8 mouse cellular contexts compared by ENCODE assay signal in the genomic region with DNA sequence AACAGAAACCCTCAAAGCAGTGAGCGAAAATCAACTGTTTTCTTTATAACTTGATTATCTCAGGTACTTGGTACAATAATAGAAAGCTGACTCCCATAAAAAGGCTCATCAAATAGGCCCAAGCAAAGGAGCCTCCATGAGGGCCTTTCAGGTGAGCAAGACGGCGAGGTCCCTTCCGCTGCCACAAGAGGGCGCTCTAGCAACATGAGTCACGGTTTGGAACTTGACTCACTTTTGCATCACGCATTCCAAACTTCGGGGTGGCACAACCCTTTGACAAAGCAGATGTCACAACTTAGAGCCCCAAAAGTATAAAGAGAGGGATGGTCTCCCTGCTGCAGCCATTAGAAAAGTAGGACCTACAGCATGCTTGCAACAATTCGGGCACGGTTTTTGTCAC. TPM values are rescaled to one million over a fixed set of nuclear protein-coding genes. Genes with fewer than 3 reads are reported as not detected.
DNase-seq lines count a peak whose midpoint lies in the region; ATAC-seq and TF ChIP-seq lines count a peak whose summit lies in the region.

No protein-coding gene starts in this region.

- H3K4me2 ChIP-seq in forebrain, postnatal 0 days (ENCODE audit: low read depth) = no peak overlapping the region
- H3K4me2 ChIP-seq in forebrain, embryonic 12.5 days = no peak overlapping the region
- H3K4me2 ChIP-seq in heart, embryonic 16.5 days (ENCODE audit: low read depth, low read length) = peak overlapping the region; percentile 30

- 17% methylated on average over 10 of the region's 10 CpGs for WGBS in forebrain, postnatal 0 days
- WGBS in forebrain, embryonic 12.5 days = 16% methylated on average over 10 of the region's 10 CpGs
- WGBS in embryonic facial prominence, embryonic 10.5 days = 20% methylated on average over 10 of the region's 10 CpGs
- WGBS in heart, embryonic 16.5 days = 21% methylated on average over 10 of the region's 10 CpGs

- no peak overlapping the region for H3K4me3 ChIP-seq in forebrain, postnatal 0 days (ENCODE audit: low read depth, low read length)
- no peak overlapping the region for H3K4me3 ChIP-seq in forebrain, embryonic 12.5 days (replicated peaks)
- H3K4me3 ChIP-seq in embryonic facial prominence, embryonic 10.5 days = no peak overlapping the region; the same call in 1 of the 2 replicates
- no peak overlapping the region for H3K4me3 ChIP-seq in heart, embryonic 16.5 days (ENCODE audit: low read length)

- no peaks in the 10 kb centered on the region for H3K9me3 ChIP-seq in forebrain, postnatal 0 days (ENCODE audit: low read length)
- H3K9me3 ChIP-seq in forebrain, embryonic 12.5 days = no peaks in the 10 kb centered on the region
- H3K9me3 ChIP-seq in embryonic facial prominence, embryonic 10.5 days = no peaks in the 10 kb centered on the region
- no peaks in the 10 kb centered on the region for H3K9me3 ChIP-seq in heart, embryonic 16.5 days (replicated peaks; ENCODE audit: control insufficient read depth, low read length)

- H3K36me3 ChIP-seq in forebrain, postnatal 0 days (ENCODE audit: insufficient read depth) = no peaks in the 10 kb centered on the region
- no peaks in the 10 kb centered on the region for H3K36me3 ChIP-seq in forebrain, embryonic 12.5 days (replicated peaks)
- no peaks in the 10 kb centered on the region for H3K36me3 ChIP-seq in embryonic facial prominence, embryonic 10.5 days (replicated peaks)
- H3K36me3 ChIP-seq in heart, embryonic 16.5 days (ENCODE audit: control insufficient read depth, insufficient read depth) = no peaks in the 10 kb centered on the region

- TF ChIP-seq CTCF in forebrain, postnatal 0 days (IDR thresholded peaks at IDR 0.05; ENCODE audit: low read depth) = peak; percentile 93

- no peak for ATAC-seq in forebrain, postnatal 0 days
- no peak for ATAC-seq in forebrain, embryonic 12.5 days (ENCODE audit: low FRiP score)
- ATAC-seq in heart, embryonic 16.5 days (replicated peaks; ENCODE audit: extremely low read depth, insufficient read depth, low FRiP score) = no peak
- ATAC-seq in megakaryocyte, adult 5-6 weeks (ENCODE audit: poor library complexity, severe bottlenecking) = peak; percentile 87

- H3K27ac ChIP-seq in forebrain, postnatal 0 days (ENCODE audit: low read depth, low read length) = no peak overlapping the region
- H3K27ac ChIP-seq in forebrain, embryonic 12.5 days = no peak overlapping the region
- H3K27ac ChIP-seq in embryonic facial prominence, embryonic 10.5 days (replicated peaks) = no peak overlapping the region
- no peak overlapping the region for H3K27ac ChIP-seq in heart, embryonic 16.5 days (ENCODE audit: low read length)

- peak; percentile 88 for DNase-seq in forebrain, postnatal 0 days
- DNase-seq in adrenal gland, postnatal 14 days = peak; percentile 91
- peak; percentile 86 for DNase-seq in embryonic facial prominence, embryonic 10.5 days (ENCODE audit: low spot score)
- peak; percentile 71 for DNase-seq in left cerebral cortex, adult 11 months (ENCODE audit: low spot score)
- peak; percentile 56 to 71 for DNase-seq in spleen, postnatal 36 days (ENCODE audit: low spot score in 2 of 2)

- no peaks in the 10 kb centered on the region for H3K27me3 ChIP-seq in forebrain, postnatal 0 days (ENCODE audit: insufficient read depth, low read length)
- no peaks in the 10 kb centered on the region for H3K27me3 ChIP-seq in forebrain, embryonic 12.5 days
- H3K27me3 ChIP-seq in embryonic facial prominence, embryonic 10.5 days (replicated peaks; ENCODE audit: low read depth, poor library complexity, severe bottlenecking) = no peaks in the 10 kb centered on the region
- H3K27me3 ChIP-seq in heart, embryonic 16.5 days (ENCODE audit: control insufficient read depth, insufficient read depth, low read length) = no peaks in the 10 kb centered on the region

- H3K9ac ChIP-seq in forebrain, postnatal 0 days = no peak overlapping the region
- H3K9ac ChIP-seq in forebrain, embryonic 12.5 days = no peak overlapping the region
- H3K9ac ChIP-seq in heart, embryonic 16.5 days (ENCODE audit: low read length) = no peak overlapping the region

- no peaks in the 10 kb centered on the region for H3K4me1 ChIP-seq in forebrain, postnatal 0 days (ENCODE audit: insufficient read depth)
- H3K4me1 ChIP-seq in forebrain, embryonic 12.5 days = no peaks in the 10 kb centered on the region
- no peaks in the 10 kb centered on the region for H3K4me1 ChIP-seq in embryonic facial prominence, embryonic 10.5 days
- no peaks in the 10 kb centered on the region for H3K4me1 ChIP-seq in heart, embryonic 16.5 days (ENCODE audit: control insufficient read depth, insufficient read depth, low read length)

RNA-seq across cellular contexts. Expression of a gene that starts 5.9 kb away (rescaled TPM):
- 16.5 and 20.5 TPM in 2 replicates for total RNA-seq in forebrain, postnatal 0 days (2014; rRNA removed)
- 7.8 and 10.6 TPM in 2 replicates for polyA plus RNA-seq in forebrain, postnatal 0 days (2015; fragmentation: Nextera tagmentation; extraction: Ambion mirVana)
- 15.7 and 17.5 TPM in 2 replicates for polyA plus RNA-seq in forebrain, embryonic 12.5 days (2016; fragmentation: Nextera tagmentation; extraction: Ambion mirVana)
- 17.1 and 19.6 TPM in 2 replicates for total RNA-seq in adrenal gland, postnatal 14 days (2021)
- 14.9 and 15.3 TPM in 2 replicates for polyA plus RNA-seq in embryonic facial prominence, embryonic 10.5 days (2016; fragmentation: Nextera tagmentation; extraction: Ambion mirVana)
- 9.3 TPM in 2 replicates for polyA plus RNA-seq in heart, embryonic 16.5 days (2015; fragmentation: Nextera tagmentation; extraction: Ambion mirVana)
- 22.5 and 23.9 TPM in 2 replicates for total RNA-seq in megakaryocyte, adult 5-6 weeks (2015)
- 44.6 and 54.5 TPM in 2 replicates for total RNA-seq in megakaryocyte, adult 5-6 weeks (2017)

RNA-seq across cellular contexts. Expression of a gene that starts 20.6 kb away (rescaled TPM):
- total RNA-seq in forebrain, postnatal 0 days (2014; rRNA removed) = 19.5 and 22.8 TPM in 2 replicates
- 3.6 and 6.2 TPM in 2 replicates for polyA plus RNA-seq in forebrain, postnatal 0 days (2015; fragmentation: Nextera tagmentation; extraction: Ambion mirVana)
- polyA plus RNA-seq in forebrain, embryonic 12.5 days (2016; fragmentation: Nextera tagmentation; extraction: Ambion mirVana) = 18.4 and 19.6 TPM in 2 replicates
- total RNA-seq in adrenal gland, postnatal 14 days (2021) = 23.7 and 27.1 TPM in 2 replicates
- polyA plus RNA-seq in embryonic facial prominence, embryonic 10.5 days (2016; fragmentation: Nextera tagmentation; extraction: Ambion mirVana) = 18.6 and 19.1 TPM in 2 replicates
- polyA plus RNA-seq in heart, embryonic 16.5 days (2015; fragmentation: Nextera tagmentation; extraction: Ambion mirVana) = 14.1 and 14.5 TPM in 2 replicates
- total RNA-seq in megakaryocyte, adult 5-6 weeks (2015) = 37.5 and 42.9 TPM in 2 replicates
- total RNA-seq in megakaryocyte, adult 5-6 weeks (2017) = 45.5 and 47.9 TPM in 2 replicates
